Mouse (Mus musculus): ENCODE results near the gene Zfp266. TPM values are rescaled to one million over a fixed set of nuclear protein-coding genes. Genes with fewer than 3 reads are reported as not detected.

The Zfp266 gene
- polyA plus RNA-seq, 1 experiment from 2014 or later, result 142 TPM

GRCm38 (mm10) chr9:20489536-20489935, 31.7 kb downstream of the Zfp266 start:
- Histone ChIP-seq H3K27me3 (replicated peaks) (no peaks in the 10 kb centered on the region), H3K27ac (no peak overlapping the region), H3K4me3 (no peak overlapping the region), H3K36me3 (peaks cover 19% of the 10 kb centered on the region), H3K9me3 (no peaks in the 10 kb centered on the region), H3K4me2 (replicated peaks) (no peak overlapping the region), H3K9ac (no peak overlapping the region), H3K4me1 (peaks cover 26% of the 10 kb centered on the region; the same call in 1 of the 2 replicates)
- WGBS, result 88% methylated on average over 5 of the region's 5 CpGs
- ATAC-seq (ENCODE audit: low FRiP score, low read depth), result no peak

- peaks cover 55% of the 10 kb centered on the region for H3K36me3 ChIP-seq
- no peak overlapping the region for H3K4me3 ChIP-seq
- no peak for ATAC-seq (ENCODE audit: low FRiP score, low read depth)
These were observed 41.8 kb downstream of the Zfp266 start for GRCm38 (mm10) chr9:20479396-20479795.

GRCm38 (mm10) chr9:20476632-20477031, 44.6 kb downstream of the Zfp266 start:
- 93% methylated on average over 1 of the region's 1 CpGs for WGBS

More at GRCm38 (mm10) chr9:20479396-20479795, 41.8 kb downstream of the Zfp266 start:
- H3K4me2 ChIP-seq (replicated peaks), result no peak overlapping the region
- no peak overlapping the region for H3K9ac ChIP-seq
- H3K27me3 ChIP-seq (replicated peaks), result no peaks in the 10 kb centered on the region
- no peak overlapping the region for H3K27ac ChIP-seq
- no peaks in the 10 kb centered on the region for H3K9me3 ChIP-seq
- WGBS, result 93% methylated on average over 5 of the region's 5 CpGs
- H3K4me1 ChIP-seq, result no peaks in the 10 kb centered on the region

GRCm38 (mm10) chr9:20466761-20467442, 54.3 kb downstream of the Zfp266 start:
- no peaks in the 10 kb centered on the region for H3K4me1 ChIP-seq
- H3K9me3 ChIP-seq, result peaks cover 11% of the 10 kb centered on the region
- WGBS, result 58% methylated on average over 7 of the region's 7 CpGs
- H3K27me3 ChIP-seq (replicated peaks), result no peaks in the 10 kb centered on the region; the same call in 1 of the 2 replicates
- H3K27ac ChIP-seq, result no peak overlapping the region
- H3K36me3 ChIP-seq, result peaks cover 33% of the 10 kb centered on the region
- H3K4me2 ChIP-seq (replicated peaks), result no peak overlapping the region
- ATAC-seq (ENCODE audit: low FRiP score, low read depth), result peak; percentile 48; the same call in 1 of the 2 replicates
- no peak overlapping the region for H3K9ac ChIP-seq
- H3K4me3 ChIP-seq, result no peak overlapping the region

More at GRCm38 (mm10) chr9:20476632-20477031, 44.6 kb downstream of the Zfp266 start:
- H3K4me1 ChIP-seq, result no peaks in the 10 kb centered on the region
- no peak overlapping the region for H3K4me3 ChIP-seq
- peaks cover 63% of the 10 kb centered on the region for H3K36me3 ChIP-seq
- H3K9me3 ChIP-seq, result no peaks in the 10 kb centered on the region
- no peak overlapping the region for H3K9ac ChIP-seq
- H3K27ac ChIP-seq, result no peak overlapping the region
- H3K4me2 ChIP-seq (replicated peaks), result no peak overlapping the region
- no peak for ATAC-seq (ENCODE audit: low FRiP score, low read depth)
- no peaks in the 10 kb centered on the region for H3K27me3 ChIP-seq (replicated peaks)

GRCm38 (mm10) chr9:20459377-20460317, 61.6 kb downstream of the Zfp266 start, which contains the start of gene Zfp26:
Gene Zfp26, minus strand, starts transcription at chr9:20460162.
- peak within 1 kb of the TSS; percentile 83 for H3K4me2 ChIP-seq (replicated peaks)
- peaks cover 24% of the 10 kb centered on the region for H3K36me3 ChIP-seq
- H3K27ac ChIP-seq, result peak within 1 kb of the TSS; percentile 60; the same call in 1 of the 2 replicates
- H3K4me3 ChIP-seq, result peak within 1 kb of the TSS; percentile 78
- under 1% methylated on average over 48 of the region's 48 CpGs for WGBS
- H3K27me3 ChIP-seq (replicated peaks), result no peaks in the 10 kb centered on the region; the same call in 1 of the 2 replicates
- peaks cover 8% of the 10 kb centered on the region for H3K4me1 ChIP-seq
- ATAC-seq (ENCODE audit: low FRiP score, low read depth), result peak; percentile 87
- peak within 1 kb of the TSS; percentile 91 for H3K9ac ChIP-seq
- H3K9me3 ChIP-seq, result no peaks in the 10 kb centered on the region

GRCm38 (mm10) chr9:20453647-20454046, 67.6 kb downstream of the Zfp266 start:
- WGBS, result 84% methylated on average over 4 of the region's 4 CpGs
- ATAC-seq (ENCODE audit: low FRiP score, low read depth), result no peak
- peaks cover 44% of the 10 kb centered on the region for H3K36me3 ChIP-seq
- no peaks in the 10 kb centered on the region for H3K27me3 ChIP-seq (replicated peaks)
- peaks cover 3% of the 10 kb centered on the region for H3K4me1 ChIP-seq
- H3K27ac ChIP-seq, result no peak overlapping the region
- no peak overlapping the region for H3K9ac ChIP-seq
- H3K4me3 ChIP-seq, result no peak overlapping the region
- H3K4me2 ChIP-seq (replicated peaks), result no peak overlapping the region
- no peaks in the 10 kb centered on the region for H3K9me3 ChIP-seq

GRCm38 (mm10) chr9:20451493-20451892, 69.7 kb downstream of the Zfp266 start:
- no peak overlapping the region for H3K9ac ChIP-seq
- no peak overlapping the region for H3K4me2 ChIP-seq (replicated peaks)
- H3K27me3 ChIP-seq (replicated peaks), result no peaks in the 10 kb centered on the region
- no peaks in the 10 kb centered on the region for H3K4me1 ChIP-seq
- no peak overlapping the region for H3K27ac ChIP-seq
- H3K9me3 ChIP-seq, result no peaks in the 10 kb centered on the region
- WGBS, result 98% methylated on average over 1 of the region's 1 CpGs
- no peak overlapping the region for H3K4me3 ChIP-seq
- ATAC-seq (ENCODE audit: low FRiP score, low read depth), result no peak
- H3K36me3 ChIP-seq, result peaks cover 38% of the 10 kb centered on the region

Other genes with a start within 250 kb of the Zfp266 start
- not detected in 2 replicates for gene Olfr39, start 239.1 kb downstream of the Zfp266 start, polyA plus RNA-seq (2016; fragmentation: Nextera tagmentation; extraction: Ambion mirVana)
- gene Olfr873, start 222.9 kb downstream of the Zfp266 start, polyA plus RNA-seq (2016; fragmentation: Nextera tagmentation; extraction: Ambion mirVana), result not detected in 2 replicates
- not detected in 2 replicates for gene Olfr18, start 185.3 kb downstream of the Zfp266 start, polyA plus RNA-seq (2016; fragmentation: Nextera tagmentation; extraction: Ambion mirVana)
- 35.2 and 36.1 TPM in 2 replicates for gene Zfp560, start 136.2 kb downstream of the Zfp266 start, polyA plus RNA-seq (2016; fragmentation: Nextera tagmentation; extraction: Ambion mirVana)
- 25.5 and 25.6 TPM in 2 replicates for gene Zfp26, start 61.3 kb downstream of the Zfp266 start, polyA plus RNA-seq (2016; fragmentation: Nextera tagmentation; extraction: Ambion mirVana)
- gene Zfp426, start 28.7 kb downstream of the Zfp266 start, polyA plus RNA-seq (2016; fragmentation: Nextera tagmentation; extraction: Ambion mirVana), result 30.3 and 31.3 TPM in 2 replicates
- 28.4 and 29.3 TPM in 2 replicates for gene Zfp846, start 59.9 kb upstream of the Zfp266 start, polyA plus RNA-seq (2016; fragmentation: Nextera tagmentation; extraction: Ambion mirVana)
- 463 and 477 TPM in 2 replicates for gene Ubl5, start 121.5 kb upstream of the Zfp266 start, polyA plus RNA-seq (2016; fragmentation: Nextera tagmentation; extraction: Ambion mirVana)
- 19.4 and 19.9 TPM in 2 replicates for gene Fbxl12, start 123.3 kb upstream of the Zfp266 start, polyA plus RNA-seq (2016; fragmentation: Nextera tagmentation; extraction: Ambion mirVana)
- 52.8 and 56.0 TPM in 2 replicates for gene Pin1, start 130.7 kb upstream of the Zfp266 start, polyA plus RNA-seq (2016; fragmentation: Nextera tagmentation; extraction: Ambion mirVana)
- gene Olfm2, start 224.9 kb upstream of the Zfp266 start, polyA plus RNA-seq (2016; fragmentation: Nextera tagmentation; extraction: Ambion mirVana), result 89.8 and 93.4 TPM in 2 replicates